Mouse (Mus musculus): Measurements from ENCODE around the gene Xylt1. TPM values are rescaled to one million over a fixed set of nuclear protein-coding genes. Genes with fewer than 3 reads are reported as not detected.

The Xylt1 gene
- polyA plus RNA-seq, 1 experiment from 2014 or later: 2.5 TPM

- Histone ChIP-seq H3K27me3 (ENCODE audit: control insufficient read depth, insufficient read depth, low read depth, low read length) (no peaks in the 10 kb centered on the region), H3K4me3 (ENCODE audit: low read depth, low read length) (no peak overlapping the region), H3K27ac (ENCODE audit: low read length) (peak overlapping the region; percentile 50; the same call in 1 of the 2 replicates), H3K4me1 (ENCODE audit: control insufficient read depth, insufficient read depth, low read length) (no peaks in the 10 kb centered on the region; the same call in 1 of the 2 replicates), H3K9me3 (replicated peaks; ENCODE audit: control insufficient read depth, low read length, poor library complexity, severe bottlenecking) (no peaks in the 10 kb centered on the region), H3K36me3 (ENCODE audit: control insufficient read depth, insufficient read depth, low read length) (no peaks in the 10 kb centered on the region), H3K4me2 (ENCODE audit: low read length) (no peak overlapping the region), H3K9ac (ENCODE audit: low read depth, low read length) (no peak overlapping the region)
- peak; percentile 93 for ATAC-seq
- 60% methylated on average over 7 of the region's 7 CpGs for WGBS
Measured at GRCm38 (mm10) chr7:117462196-117462935, 81.6 kb downstream of the Xylt1 start.

- Histone ChIP-seq H3K27ac (ENCODE audit: low read length) (no peak overlapping the region), H3K4me1 (ENCODE audit: control insufficient read depth, insufficient read depth, low read length) (no peaks in the 10 kb centered on the region), H3K9me3 (replicated peaks; ENCODE audit: control insufficient read depth, low read length, poor library complexity, severe bottlenecking) (no peaks in the 10 kb centered on the region), H3K36me3 (ENCODE audit: control insufficient read depth, insufficient read depth, low read length) (no peaks in the 10 kb centered on the region), H3K4me3 (ENCODE audit: low read depth, low read length) (no peak overlapping the region), H3K27me3 (ENCODE audit: control insufficient read depth, insufficient read depth, low read depth, low read length) (no peaks in the 10 kb centered on the region), H3K9ac (ENCODE audit: low read depth, low read length) (no peak overlapping the region), H3K4me2 (ENCODE audit: low read length) (no peak overlapping the region)
- ATAC-seq: no peak
- 62% methylated on average over 4 of the region's 4 CpGs for WGBS
Measured at GRCm38 (mm10) chr7:117464956-117465355, 84.2 kb downstream of the Xylt1 start.

DNA sequence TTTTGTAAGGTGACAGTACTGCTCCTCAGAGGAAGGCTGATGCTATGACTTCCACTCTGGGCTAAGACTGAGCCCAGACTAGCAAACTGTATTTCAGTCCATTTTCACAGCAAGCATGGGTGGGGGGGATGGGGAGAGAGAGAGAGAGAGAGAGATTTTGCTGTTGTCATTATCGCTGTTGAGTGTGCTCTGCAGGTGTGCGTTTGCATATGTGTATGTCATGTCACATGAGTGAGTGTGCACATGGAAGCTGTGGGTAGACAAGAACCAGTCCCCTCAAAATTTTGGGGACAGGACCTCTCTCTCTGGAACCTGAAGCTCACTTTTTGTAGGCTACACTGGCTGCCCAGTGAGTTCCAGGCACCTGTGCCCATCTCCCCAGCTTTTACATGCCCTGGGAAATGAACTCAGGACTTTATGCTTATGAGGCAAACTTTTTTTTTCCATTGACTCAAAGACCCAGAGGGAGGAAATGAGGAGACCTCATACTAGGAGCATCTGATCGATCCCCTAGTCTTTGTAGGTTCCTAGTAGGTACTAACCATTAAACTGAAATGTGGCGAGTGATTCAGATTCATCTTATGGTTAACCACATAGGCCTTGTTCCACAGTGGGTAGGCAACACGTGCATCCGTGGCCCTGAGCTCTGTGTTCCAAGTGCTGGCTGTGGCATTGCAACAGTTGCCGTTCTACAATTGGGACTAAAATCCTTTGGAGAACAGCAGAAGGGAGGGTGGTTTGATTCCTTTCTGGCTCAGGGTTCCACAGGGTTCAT, 85.4 kb downstream of the Xylt1 start:
- H3K27ac ChIP-seq (ENCODE audit: low read length): no peak overlapping the region
- H3K27me3 ChIP-seq (ENCODE audit: control insufficient read depth, insufficient read depth, low read depth, low read length): no peaks in the 10 kb centered on the region
- 95% methylated on average over 7 of the region's 7 CpGs for WGBS
- ATAC-seq: no peak
- H3K4me2 ChIP-seq (ENCODE audit: low read length): no peak overlapping the region
- no peaks in the 10 kb centered on the region for H3K4me1 ChIP-seq (ENCODE audit: control insufficient read depth, insufficient read depth, low read length)
- no peak overlapping the region for H3K9ac ChIP-seq (ENCODE audit: low read depth, low read length)
- no peaks in the 10 kb centered on the region for H3K36me3 ChIP-seq (ENCODE audit: control insufficient read depth, insufficient read depth, low read length)
- no peak overlapping the region for H3K4me3 ChIP-seq (ENCODE audit: low read depth, low read length)
- no peaks in the 10 kb centered on the region for H3K9me3 ChIP-seq (replicated peaks; ENCODE audit: control insufficient read depth, low read length, poor library complexity, severe bottlenecking)

- WGBS: 86% methylated on average over 3 of the region's 3 CpGs
- no peak for ATAC-seq
Measured at GRCm38 (mm10) chr7:117470243-117470802, 89.5 kb downstream of the Xylt1 start.

DNA sequence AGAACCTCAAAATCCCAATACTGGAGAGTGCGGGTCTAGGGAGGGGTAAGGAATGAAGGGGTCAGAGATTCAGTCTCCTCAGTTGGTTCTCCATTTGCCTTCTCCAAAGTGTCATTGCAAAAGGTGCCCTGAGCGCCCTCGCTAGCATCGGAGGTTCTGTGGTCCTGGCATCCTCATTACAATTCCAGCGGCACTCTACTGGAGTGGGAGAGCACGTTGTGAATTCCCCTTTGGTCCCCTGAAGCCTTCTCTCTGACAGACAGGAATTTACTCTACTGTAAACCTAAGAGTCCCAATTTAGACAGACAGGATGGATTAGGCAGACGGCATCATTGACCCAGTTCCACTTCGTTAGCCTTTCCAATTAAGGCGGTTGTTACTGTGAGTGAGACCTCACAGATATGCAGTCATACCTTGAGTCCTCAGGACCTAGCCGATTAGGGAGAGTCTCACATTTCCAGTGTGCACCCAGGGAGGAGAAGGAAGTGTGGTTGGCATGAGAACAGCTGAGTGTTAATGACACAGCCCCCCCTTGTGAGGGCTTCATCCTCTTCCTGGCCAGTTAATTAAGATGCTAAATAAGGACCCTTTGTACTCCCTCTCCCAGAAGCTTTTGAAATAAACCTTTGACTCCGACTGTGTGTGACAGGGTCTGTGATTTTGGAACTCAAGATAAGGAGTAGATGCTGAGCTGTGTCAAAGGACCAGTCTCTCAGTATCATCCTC, 91.4 kb downstream of the Xylt1 start:
- Histone ChIP-seq H3K4me3 (ENCODE audit: low read depth, low read length) (no peak overlapping the region), H3K27ac (ENCODE audit: low read length) (peak overlapping the region; percentile 48), H3K9me3 (replicated peaks; ENCODE audit: control insufficient read depth, low read length, poor library complexity, severe bottlenecking) (no peaks in the 10 kb centered on the region), H3K4me2 (ENCODE audit: low read length) (no peak overlapping the region; the same call in 1 of the 2 replicates), H3K27me3 (ENCODE audit: control insufficient read depth, insufficient read depth, low read depth, low read length) (no peaks in the 10 kb centered on the region), H3K4me1 (ENCODE audit: control insufficient read depth, insufficient read depth, low read length) (peaks cover 14% of the 10 kb centered on the region; the same call in 1 of the 2 replicates), H3K9ac (ENCODE audit: low read depth, low read length) (no peak overlapping the region), H3K36me3 (ENCODE audit: control insufficient read depth, insufficient read depth, low read length) (no peaks in the 10 kb centered on the region)
- 28% methylated on average over 11 of the region's 11 CpGs for WGBS
- peak; percentile 72 for ATAC-seq

More at GRCm38 (mm10) chr7:117470243-117470802, 89.5 kb downstream of the Xylt1 start:
- Histone ChIP-seq H3K9ac (ENCODE audit: low read depth, low read length) (no peak overlapping the region), H3K27me3 (ENCODE audit: control insufficient read depth, insufficient read depth, low read depth, low read length) (no peaks in the 10 kb centered on the region), H3K27ac (ENCODE audit: low read length) (no peak overlapping the region), H3K4me1 (ENCODE audit: control insufficient read depth, insufficient read depth, low read length) (peaks cover 14% of the 10 kb centered on the region; the same call in 1 of the 2 replicates), H3K4me3 (ENCODE audit: low read depth, low read length) (no peak overlapping the region), H3K9me3 (replicated peaks; ENCODE audit: control insufficient read depth, low read length, poor library complexity, severe bottlenecking) (no peaks in the 10 kb centered on the region), H3K36me3 (ENCODE audit: control insufficient read depth, insufficient read depth, low read length) (no peaks in the 10 kb centered on the region), H3K4me2 (ENCODE audit: low read length) (no peak overlapping the region)

GRCm38 (mm10) chr7:117472781-117473743, 92.3 kb downstream of the Xylt1 start:
- Histone ChIP-seq H3K27ac (ENCODE audit: low read length) (peak overlapping the region; percentile 48), H3K4me2 (ENCODE audit: low read length) (no peak overlapping the region), H3K9me3 (replicated peaks; ENCODE audit: control insufficient read depth, low read length, poor library complexity, severe bottlenecking) (no peaks in the 10 kb centered on the region), H3K9ac (ENCODE audit: low read depth, low read length) (no peak overlapping the region), H3K4me3 (ENCODE audit: low read depth, low read length) (no peak overlapping the region), H3K4me1 (ENCODE audit: control insufficient read depth, insufficient read depth, low read length) (peaks cover 14% of the 10 kb centered on the region; the same call in 1 of the 2 replicates), H3K36me3 (ENCODE audit: control insufficient read depth, insufficient read depth, low read length) (no peaks in the 10 kb centered on the region), H3K27me3 (ENCODE audit: control insufficient read depth, insufficient read depth, low read depth, low read length) (no peaks in the 10 kb centered on the region)
- peak; percentile 33; the same call in 1 of the 2 replicates for ATAC-seq
- 22% methylated on average over 19 of the region's 19 CpGs for WGBS

DNA sequence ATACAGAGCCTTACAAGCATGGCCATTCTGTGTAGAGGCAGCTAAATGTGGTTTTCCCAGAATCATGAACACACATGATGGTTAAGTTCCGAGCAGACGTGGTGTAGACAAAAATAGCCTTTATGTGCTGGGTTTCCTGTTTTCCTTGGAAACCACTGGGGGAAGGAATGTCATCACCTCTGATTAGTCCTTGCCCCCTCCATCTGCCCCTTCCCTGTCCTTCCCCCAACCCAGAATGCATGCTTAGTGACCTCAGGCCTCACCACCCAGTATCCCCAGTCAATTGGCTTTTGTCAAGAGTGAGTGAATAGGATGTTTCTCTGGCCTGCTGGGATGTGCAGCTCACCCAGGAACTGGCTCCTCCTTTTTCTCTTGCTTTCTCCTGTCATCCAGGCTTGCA, 93.5 kb downstream of the Xylt1 start:
- ATAC-seq: no peak
- Histone ChIP-seq H3K4me1 (ENCODE audit: control insufficient read depth, insufficient read depth, low read length) (peaks cover 19% of the 10 kb centered on the region), H3K9ac (ENCODE audit: low read depth, low read length) (no peak overlapping the region), H3K9me3 (replicated peaks; ENCODE audit: control insufficient read depth, low read length, poor library complexity, severe bottlenecking) (no peaks in the 10 kb centered on the region), H3K27ac (ENCODE audit: low read length) (peak overlapping the region; percentile 24; the same call in 1 of the 2 replicates), H3K4me3 (ENCODE audit: low read depth, low read length) (no peak overlapping the region), H3K36me3 (ENCODE audit: control insufficient read depth, insufficient read depth, low read length) (no peaks in the 10 kb centered on the region), H3K4me2 (ENCODE audit: low read length) (no peak overlapping the region), H3K27me3 (ENCODE audit: control insufficient read depth, insufficient read depth, low read depth, low read length) (no peaks in the 10 kb centered on the region)
- WGBS: 27% methylated on average over 2 of the region's 2 CpGs

DNA sequence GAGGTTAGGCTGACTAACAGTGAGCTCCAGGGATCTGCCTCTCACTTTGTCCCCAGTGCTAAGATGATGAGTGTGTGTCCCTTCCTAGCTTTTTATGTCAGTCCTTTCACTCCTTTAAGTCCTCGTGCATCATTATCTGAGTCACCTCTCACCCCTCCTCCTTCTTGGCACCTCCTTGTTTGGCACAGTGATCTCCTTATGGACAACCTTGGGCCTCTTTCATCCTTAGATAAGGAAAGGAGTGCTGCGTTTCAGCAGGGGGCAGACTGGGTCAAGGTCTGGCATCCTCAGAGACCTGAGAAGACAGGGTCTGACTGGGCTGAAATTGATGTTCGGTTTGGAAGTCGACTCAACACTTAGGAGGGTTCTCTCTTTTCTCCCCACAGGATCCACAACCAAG, 94.3 kb downstream of the Xylt1 start:
- no peak overlapping the region for H3K4me3 ChIP-seq (ENCODE audit: low read depth, low read length)
- no peak overlapping the region for H3K4me2 ChIP-seq (ENCODE audit: low read length)
- H3K36me3 ChIP-seq (ENCODE audit: control insufficient read depth, insufficient read depth, low read length): no peaks in the 10 kb centered on the region
- no peaks in the 10 kb centered on the region for H3K27me3 ChIP-seq (ENCODE audit: control insufficient read depth, insufficient read depth, low read depth, low read length)
- H3K9ac ChIP-seq (ENCODE audit: low read depth, low read length): no peak overlapping the region
- H3K9me3 ChIP-seq (replicated peaks; ENCODE audit: control insufficient read depth, low read length, poor library complexity, severe bottlenecking): no peaks in the 10 kb centered on the region
- no peak for ATAC-seq
- no peak overlapping the region for H3K27ac ChIP-seq (ENCODE audit: low read length)
- 58% methylated on average over 4 of the region's 4 CpGs for WGBS
- peaks cover 20% of the 10 kb centered on the region for H3K4me1 ChIP-seq (ENCODE audit: control insufficient read depth, insufficient read depth, low read length)
